Mouse (Mus musculus): ENCODE data around the gene Fto. TPM values are rescaled to one million over a fixed set of nuclear protein-coding genes. Genes with fewer than 3 reads are reported as not detected.

Gene Fto
- total RNA-seq, 2 experiments from 2014 or later = 5.1 to 6.1 TPM

DNA sequence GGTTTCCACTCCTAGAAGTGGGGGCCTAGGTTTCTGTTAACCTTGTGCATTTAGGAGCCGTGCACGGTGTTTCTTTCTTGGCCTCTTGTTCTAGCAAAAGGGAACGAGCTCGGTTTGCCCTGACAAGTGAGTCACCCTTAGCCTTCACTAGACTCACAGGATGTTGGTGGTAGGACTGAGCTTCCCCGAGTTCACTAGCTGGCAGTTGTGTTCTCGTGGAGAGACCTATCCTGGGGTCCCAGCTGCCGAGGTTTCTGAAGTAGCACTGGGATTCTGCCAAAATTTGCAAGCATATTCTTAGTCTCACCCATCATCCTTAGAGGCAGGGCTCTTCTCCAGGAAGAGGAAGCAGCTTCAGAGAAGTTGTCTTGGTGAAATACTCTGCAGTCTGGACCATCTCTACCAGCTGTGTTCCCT, 194.4 kb downstream of the Fto start:
- no peak for ATAC-seq (replicated peaks; ENCODE audit: low FRiP score, poor library complexity, severe bottlenecking)

DNA sequence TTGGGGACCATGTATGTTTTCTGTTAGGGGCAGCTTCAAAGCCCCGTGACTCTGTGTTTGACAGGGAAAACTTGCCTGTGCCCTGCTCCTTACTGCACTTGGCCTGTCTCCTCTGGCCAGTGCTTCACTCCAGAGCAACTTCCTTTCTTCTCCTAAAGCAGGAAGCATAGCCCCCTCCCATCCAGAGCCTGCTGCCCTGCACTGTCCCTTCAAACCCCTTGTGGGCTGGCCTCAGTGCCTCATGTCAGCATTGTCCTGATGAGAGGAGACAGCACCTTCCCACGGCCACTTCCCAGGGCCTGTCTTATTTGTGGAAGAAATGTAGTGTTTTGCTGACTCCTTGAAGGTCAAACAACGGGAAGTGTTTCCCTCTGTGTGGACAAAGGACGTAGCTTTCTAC, 195.0 kb downstream of the Fto start:
- no peak for ATAC-seq (replicated peaks; ENCODE audit: low FRiP score, poor library complexity, severe bottlenecking)

DNA sequence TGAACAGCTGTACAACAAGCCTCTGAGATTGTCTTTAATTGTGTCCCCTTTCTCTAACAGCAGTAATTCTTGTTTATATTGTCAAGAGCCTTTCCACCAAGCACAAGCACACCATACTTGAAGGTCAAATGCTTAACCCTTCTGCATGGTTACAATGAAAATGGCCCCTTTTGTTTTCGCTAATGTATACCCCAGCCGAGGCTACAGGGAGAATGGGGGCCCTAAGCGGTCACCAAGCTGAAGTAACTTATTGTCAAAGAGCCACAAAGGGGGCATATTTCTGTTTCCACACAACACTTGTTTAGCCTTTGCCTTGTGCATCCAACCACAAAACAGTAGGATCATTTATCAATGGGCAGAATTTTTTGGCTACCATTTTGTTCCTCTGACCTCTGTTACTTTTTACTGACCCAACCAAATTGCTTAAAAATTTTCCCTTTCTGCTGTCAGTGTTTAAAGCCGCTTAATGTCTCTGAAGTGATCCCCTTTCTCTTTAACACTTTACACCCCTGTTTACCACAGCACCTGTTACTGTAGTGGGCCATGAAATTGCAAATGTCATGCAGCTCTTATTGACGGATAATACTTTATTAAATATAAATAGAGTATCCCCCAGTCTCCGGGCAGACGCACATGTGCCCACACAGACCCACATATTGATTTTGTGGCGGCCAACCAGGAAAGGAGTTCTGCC, 196.0 kb downstream of the Fto start:
- ATAC-seq (replicated peaks; ENCODE audit: low FRiP score, poor library complexity, severe bottlenecking) = no peak

DNA sequence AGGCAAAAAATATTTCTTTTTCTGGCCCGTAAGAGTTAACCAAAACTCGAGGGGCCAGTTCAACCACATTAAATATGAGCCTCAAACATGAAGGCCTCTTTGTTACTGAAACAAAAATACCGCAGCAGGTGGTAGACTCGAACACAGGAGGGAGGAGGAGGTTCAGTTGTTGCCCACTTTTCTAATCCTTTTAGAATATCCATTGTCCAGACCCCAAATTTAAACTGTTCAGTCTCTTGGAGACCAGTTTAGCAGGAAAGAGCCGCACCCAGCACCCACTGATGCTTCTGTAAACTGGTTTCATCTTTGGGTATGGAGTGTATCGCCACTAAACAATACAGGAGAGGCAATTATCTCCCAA, 196.6 kb downstream of the Fto start:
- no peak for ATAC-seq (replicated peaks; ENCODE audit: low FRiP score, poor library complexity, severe bottlenecking)

DNA sequence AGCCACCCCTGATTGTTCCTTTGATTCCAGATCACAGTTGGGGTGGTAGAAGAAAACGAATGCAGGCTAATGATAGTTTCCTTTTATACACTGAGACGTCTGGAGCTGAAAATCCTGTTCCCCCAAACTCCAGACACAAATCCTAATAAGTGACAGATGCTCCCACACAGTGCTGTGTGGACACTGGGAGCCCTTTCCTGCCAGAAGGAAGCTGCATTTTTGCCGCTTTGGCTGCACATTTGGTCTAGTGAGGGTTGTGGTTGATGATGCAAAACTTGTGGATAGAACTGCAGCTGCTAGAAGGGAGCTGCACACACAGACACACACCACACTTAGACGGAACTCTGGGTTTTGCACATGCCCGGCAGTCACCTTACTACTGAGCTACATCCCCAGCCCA, 197.4 kb downstream of the Fto start:
- ATAC-seq (replicated peaks; ENCODE audit: low FRiP score, poor library complexity, severe bottlenecking) = no peak

DNA sequence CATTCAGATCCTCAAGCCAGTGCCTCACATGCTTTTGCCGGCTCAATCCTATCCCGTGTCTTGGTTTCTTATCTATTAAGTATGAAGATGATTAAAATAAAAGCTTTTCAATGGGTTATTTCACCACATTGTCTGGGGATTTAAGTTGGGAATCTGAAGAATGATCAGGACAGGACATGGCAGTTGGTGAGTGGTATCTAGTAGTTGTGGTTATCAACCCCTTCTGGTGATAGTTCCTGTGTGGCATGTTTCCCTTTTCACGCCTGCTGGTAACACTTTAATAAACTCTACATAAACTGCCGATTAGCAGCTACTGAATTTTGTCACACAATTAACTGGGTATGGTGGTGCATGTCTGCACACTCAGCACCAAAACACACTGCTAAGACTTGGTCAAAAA, 198.6 kb downstream of the Fto start:
- ATAC-seq (replicated peaks; ENCODE audit: low FRiP score, poor library complexity, severe bottlenecking) = no peak

DNA sequence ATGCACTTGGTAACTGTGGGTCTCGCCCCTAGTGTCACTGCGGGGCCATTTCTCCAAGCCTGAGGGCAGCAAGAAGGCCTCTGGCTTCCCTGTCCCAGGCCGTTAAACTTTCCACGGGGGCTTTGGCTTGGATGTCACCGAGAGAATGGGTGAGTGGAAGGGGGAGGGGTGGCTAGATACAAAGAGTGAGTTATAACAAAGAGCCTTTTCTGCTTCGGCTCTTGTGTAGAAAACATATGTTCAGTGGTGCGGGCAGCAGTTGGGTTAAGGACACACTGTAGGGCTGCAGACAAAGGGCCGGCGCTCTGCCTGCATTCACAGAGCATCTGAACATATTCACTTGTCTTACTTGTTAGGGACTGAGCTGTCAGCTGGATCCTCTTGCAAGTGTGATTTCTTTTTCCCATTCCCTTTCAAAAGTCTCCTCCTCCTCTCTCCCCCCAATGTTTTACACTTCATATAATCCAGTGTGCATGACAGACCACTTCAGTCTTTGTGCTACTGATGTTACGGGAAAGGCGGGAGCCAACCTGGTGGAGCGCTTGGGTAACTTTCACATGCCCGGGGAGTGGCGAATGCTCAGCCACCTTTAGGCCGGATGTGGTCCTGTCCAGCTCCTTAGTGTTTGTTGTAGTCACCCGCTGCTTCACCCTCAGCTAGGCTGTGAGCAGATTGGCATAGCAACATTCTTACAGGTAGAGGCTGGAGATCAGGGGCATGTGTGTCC, 201.6 kb downstream of the Fto start:
- no peak for ATAC-seq (replicated peaks; ENCODE audit: low FRiP score, poor library complexity, severe bottlenecking)

DNA sequence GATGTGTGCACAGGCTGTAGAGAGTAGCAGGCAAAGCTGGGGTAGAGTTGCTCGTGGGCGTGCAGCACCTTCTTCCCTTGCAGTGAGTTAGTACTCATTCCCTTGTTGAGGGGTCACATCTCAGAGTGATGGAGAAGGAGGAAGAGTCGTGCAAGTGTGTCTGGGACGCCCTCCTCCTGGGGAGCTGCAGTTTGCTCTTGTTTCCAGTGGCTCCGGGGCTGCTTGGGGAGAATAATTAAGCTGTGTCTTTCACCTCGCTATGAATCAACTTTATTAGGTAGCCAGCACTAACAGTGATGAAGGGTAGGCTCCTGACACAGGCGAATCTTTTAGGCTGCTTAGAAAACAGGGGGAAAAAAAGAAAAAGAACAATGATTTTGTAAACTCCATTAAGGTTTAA, 203.1 kb downstream of the Fto start:
- no peak for ATAC-seq (replicated peaks; ENCODE audit: low FRiP score, poor library complexity, severe bottlenecking)

DNA sequence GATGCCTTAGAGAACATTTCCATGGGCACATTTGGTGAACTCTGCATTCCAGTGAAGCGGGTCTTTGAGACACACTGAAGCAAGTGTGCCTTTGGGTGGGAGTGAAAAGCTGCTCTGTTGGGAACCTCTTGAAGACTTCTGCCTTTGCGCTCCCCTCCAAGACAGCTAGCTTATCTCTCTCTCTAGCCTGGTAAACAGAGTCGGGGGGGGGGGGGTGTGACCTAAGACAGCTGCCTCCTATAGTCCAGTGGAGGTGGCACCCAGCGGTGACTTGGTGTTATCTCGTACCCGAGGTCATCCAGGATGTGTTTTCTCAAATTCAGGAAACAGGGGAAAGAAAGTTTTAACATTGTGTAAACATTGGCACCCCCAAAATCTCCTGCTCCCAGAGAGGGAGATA, 204.8 kb downstream of the Fto start:
- ATAC-seq (replicated peaks; ENCODE audit: low FRiP score, poor library complexity, severe bottlenecking) = no peak

DNA sequence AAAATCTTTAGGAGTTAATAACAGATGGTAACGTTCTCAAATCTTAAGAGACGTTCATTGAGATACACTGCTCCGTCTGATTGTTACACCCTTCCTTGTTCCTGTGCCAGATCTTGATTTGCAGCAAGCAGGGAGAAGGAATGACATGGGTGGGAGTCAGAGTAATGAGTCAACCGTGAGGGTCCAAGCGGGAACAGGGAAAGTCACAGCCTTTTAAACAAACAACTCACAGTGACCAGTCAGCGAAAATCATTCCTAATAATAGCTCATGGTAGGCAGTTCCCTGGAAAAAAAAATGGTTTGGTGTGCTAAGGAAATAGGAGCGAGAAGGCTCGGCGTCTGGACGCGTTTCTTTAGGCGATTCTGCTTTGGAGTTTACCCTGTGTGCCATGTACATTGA, 208.9 kb downstream of the Fto start:
- ATAC-seq (replicated peaks; ENCODE audit: low FRiP score, poor library complexity, severe bottlenecking) = no peak

DNA sequence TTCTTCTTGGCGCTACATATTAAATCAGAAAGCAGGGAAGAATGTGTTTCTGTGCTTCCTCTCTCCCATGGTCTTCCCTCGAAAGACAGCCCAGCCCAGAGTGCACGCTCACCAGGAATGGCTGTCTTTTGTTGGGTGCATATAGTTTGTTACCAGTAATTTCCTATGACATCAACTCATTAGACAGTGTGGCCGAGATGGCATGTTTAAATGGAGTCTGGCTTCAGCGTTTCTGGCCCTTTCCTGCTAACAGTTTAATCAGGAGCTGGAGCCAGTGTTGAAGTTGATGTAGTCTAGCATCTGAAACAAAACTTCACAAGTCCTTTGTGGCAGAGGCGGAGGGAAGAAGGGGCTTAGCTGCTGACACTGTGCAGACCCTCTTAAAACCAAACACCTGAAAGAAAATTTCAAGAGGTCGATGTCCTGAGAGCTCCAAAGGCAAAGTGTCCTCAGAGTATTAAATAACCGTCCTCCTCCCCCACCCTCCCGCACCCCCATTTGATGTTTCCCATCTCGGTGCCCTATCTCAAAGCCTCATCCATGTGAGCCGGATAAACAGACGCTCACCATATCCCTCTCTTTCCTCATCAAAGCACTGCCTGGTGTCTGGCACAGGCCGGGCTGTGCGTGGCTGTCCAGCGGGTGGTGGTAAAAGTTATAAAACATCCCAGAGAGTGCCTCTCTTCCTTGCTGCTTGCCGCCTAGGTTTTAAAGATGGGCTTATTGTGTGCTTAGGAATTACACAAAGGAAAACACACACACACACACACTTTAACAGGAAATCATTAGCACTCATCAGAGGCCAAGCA, 210.9 kb downstream of the Fto start:
- no peak for ATAC-seq (replicated peaks; ENCODE audit: low FRiP score, poor library complexity, severe bottlenecking)

DNA sequence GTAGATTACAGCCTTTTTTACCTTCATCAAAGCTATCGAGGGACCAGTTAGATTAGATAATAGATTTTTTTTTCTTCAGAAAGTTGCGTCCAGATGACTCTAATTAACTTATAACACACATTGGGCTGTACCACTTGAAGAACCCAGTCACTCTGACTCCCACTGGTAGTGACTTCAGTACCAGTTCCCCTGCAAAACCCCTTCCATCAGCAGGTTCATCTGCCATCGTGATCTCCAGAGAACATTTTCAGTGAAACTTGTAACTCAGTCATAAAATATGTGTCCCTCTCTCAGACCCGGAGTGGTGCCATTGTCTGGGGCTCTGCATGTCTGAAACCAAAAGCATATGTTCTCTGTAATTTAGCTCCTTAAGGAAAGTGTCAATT, 211.5 kb downstream of the Fto start:
- no peak for ATAC-seq (replicated peaks; ENCODE audit: low FRiP score, poor library complexity, severe bottlenecking)

DNA sequence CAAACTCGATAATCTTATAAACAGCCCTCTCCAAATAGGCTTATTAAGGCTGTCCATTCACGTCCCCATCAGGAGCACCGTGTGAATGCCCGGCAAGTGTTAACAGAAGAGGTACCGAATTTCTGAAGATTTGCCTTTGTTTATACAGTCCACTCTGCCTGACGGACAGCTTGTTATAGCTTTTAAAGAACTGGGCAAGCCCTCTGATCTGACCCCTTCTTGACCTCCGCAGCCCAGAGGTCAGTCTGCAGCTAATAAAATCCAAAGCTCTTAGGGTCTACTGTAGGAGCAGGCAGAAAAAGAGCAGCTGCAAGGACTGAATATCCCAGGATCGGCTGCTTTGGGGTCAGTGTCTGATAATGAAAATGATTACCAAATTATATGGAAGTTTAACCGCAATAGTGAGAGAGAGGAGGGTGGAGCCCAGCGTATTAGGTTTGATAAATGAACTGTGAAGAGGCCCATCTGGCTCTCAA, 212.1 kb downstream of the Fto start:
- ATAC-seq (replicated peaks; ENCODE audit: low FRiP score, poor library complexity, severe bottlenecking) = no peak

DNA sequence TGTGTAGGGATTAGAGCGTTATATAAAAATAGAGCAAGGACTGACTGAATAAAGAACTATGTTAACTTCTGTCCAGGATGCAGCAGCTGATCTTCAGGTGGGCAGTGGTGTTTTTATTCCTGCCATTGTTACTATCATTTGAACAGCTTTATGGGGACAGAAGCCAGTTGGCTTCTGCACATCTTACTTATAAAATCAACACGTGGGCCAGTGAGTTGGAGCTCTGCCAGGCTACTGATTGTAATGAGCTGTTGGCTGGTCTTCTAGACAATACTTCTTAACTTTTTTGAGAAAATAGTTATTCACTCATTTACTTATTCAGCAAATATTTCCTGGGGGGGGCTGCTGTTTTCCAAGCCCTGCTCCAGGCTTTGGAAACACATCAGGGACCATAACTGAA, 215.6 kb downstream of the Fto start:
- no peak for ATAC-seq (replicated peaks; ENCODE audit: low FRiP score, poor library complexity, severe bottlenecking)

DNA sequence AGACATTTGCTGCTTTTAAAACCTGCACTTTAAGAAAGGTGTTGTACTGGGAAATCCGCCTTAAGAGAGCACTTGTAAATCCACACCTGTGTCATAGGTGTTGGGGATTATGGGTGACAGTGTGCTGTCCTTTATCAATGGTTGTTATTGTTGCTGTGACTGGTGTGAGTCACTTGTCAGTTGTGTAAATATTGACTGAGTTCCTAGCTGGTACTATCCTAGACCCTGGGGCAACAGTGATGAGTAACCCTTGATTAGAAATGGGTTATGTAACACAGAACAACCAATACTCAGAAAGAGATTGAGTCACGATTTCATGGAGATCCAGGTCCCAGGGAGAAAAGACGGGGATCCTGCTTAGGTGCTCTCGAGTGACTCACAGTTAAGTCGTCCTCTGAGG, 216.4 kb downstream of the Fto start:
- ATAC-seq (replicated peaks; ENCODE audit: low FRiP score, poor library complexity, severe bottlenecking) = no peak

DNA sequence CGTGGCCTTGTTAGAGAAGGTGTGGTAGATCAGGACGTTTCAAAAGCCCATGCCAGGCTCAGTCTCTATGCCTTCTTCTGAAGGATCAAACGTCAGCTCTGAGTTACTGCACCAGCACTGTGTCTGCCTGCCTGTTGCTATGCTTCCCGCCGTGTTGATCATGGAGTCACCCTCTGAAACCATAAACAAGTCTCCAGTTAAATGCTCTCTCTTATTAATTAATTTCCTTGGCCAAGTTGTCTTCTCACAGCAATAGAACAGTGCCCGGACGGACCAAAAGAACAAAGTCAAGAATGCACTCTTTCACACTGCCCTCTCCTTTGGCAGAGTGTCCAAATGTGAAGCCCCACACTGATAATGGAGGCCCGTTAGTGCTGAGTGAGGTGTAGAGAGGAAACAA, 217.3 kb downstream of the Fto start:
- ATAC-seq (replicated peaks; ENCODE audit: low FRiP score, poor library complexity, severe bottlenecking) = no peak

DNA sequence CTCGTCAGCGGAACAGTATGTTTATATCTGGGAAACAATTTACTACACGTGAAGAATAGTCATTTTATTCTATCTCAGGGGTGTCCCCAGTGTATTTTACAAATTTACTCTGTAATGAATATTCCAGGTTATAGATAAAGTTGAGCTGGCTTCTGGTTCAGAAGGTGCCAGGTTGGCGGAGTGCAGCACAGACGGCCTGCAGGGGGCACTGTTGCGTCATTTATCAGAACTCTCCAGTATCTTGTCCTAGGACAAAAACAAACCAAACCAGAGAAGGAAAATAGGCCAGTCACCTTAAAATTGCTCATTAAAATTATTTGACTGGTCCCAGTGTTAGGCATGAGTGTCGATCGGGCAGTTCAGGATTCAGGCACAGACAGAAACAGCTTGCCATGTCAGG, 218.6 kb downstream of the Fto start:
- 0 out of 2 replicates have a peak, but pooled peaks have one; percentile 61 for ATAC-seq (replicated peaks; ENCODE audit: low FRiP score, poor library complexity, severe bottlenecking)

DNA sequence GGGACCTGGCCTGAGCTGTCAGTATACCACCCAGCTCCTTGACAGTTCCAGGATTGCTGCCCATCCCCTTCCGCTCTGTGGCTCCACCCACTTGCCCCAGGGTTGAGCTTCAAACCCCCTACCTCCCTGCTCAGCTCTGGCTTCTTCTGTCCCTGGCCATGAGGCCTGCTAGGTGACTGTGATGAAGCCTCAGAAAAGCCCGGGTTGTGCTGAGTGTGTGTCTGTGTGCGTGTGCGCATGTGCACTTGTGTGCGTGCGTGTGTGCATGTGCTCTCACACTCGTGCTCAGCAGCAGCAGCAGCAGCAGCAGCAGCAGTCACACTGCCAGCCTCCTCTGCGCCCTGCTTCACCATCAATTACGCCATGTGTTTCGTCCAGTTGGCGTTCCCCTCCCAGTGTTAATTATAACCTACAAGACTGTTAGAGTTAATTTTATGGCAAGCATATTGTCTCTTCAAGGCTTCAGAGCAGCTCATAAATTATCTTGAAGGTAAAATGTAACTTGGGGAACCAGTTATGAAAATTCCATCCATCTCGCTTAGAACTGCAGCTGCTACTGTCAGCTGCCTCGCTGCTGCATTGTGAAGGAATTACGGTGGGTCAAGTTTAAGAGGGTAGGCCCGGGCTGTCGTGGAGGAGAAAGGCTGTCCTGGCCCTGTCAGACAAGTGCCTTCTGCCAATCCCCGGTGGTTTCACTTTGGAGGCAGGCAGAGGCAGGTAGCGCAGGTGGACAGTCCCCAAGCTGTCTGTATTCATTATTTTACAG, 219.5 kb downstream of the Fto start:
- no peak for ATAC-seq (replicated peaks; ENCODE audit: low FRiP score, poor library complexity, severe bottlenecking)

DNA sequence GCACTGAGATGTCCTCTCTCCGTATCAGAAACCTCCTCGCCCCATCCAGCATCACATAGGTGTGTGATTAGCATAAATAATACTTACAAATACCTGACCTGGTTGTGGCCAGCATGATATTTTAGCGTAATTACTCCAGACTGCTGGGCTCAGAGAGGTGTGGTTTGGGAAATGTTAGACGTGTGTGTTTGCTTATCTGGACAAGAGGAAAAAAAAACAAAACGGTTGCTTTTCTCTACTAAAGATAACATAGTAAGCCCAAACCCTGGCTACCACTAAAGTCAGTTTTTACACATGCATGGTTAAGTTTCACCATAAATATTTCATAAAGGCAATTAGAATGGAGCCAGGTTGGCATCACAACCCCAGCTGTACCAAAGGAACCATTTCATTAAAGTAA, 221.4 kb downstream of the Fto start:
- no peak for ATAC-seq (replicated peaks; ENCODE audit: low FRiP score, poor library complexity, severe bottlenecking)

DNA sequence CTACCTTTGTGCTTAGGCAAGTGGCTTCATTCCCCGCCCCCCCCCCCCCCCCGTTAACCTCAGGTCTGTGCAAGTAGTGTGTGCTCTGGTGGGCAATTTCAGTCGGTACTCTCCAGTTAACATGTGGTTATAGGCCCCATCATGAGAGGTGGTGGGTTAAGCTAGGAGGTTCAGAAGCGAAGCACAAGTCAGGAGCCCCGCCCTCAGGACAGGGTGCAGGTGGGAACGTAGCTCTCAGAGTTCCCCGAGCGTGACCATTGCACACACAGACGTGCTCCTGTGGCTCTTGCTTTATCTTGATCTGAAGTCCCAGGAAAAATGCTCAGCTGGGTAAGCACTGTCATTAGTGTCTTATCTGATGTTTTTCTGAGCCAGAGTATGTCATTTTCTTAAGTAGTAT, 224.8 kb downstream of the Fto start:
- no peak for ATAC-seq (replicated peaks; ENCODE audit: low FRiP score, poor library complexity, severe bottlenecking)
